Mouse (Mus musculus) monocyte, adult 5-6 weeks (primary cell): ENCODE measurements around the gene Gm43518. TPM values are rescaled to one million over a fixed set of nuclear protein-coding genes. Genes with fewer than 3 reads are reported as not detected.

ENCODE experiments used
- ATAC-seq: fragments of 153-309, 156-312 bp; replicated peaks from 2 replicates; pipeline ENCODE4 v1.8.0; 2017; ENCODE audit warnings: mild to moderate bottlenecking; ENCODE audit not compliant: low TSS enrichment, insufficient number of reproducible peaks, severe bottlenecking, poor library complexity, low FRiP score
- total RNA-seq: library from RNA; stranded (forward); fragments of 200-1000, 200-491, 200-594 nt; gene quantifications from 3 replicates; pipeline ENCODE4 v1.2.3, GENCODE M21; 2017

The Gm43518 gene
- total RNA-seq, 1 experiment from 2014 or later: not detected

DNA sequence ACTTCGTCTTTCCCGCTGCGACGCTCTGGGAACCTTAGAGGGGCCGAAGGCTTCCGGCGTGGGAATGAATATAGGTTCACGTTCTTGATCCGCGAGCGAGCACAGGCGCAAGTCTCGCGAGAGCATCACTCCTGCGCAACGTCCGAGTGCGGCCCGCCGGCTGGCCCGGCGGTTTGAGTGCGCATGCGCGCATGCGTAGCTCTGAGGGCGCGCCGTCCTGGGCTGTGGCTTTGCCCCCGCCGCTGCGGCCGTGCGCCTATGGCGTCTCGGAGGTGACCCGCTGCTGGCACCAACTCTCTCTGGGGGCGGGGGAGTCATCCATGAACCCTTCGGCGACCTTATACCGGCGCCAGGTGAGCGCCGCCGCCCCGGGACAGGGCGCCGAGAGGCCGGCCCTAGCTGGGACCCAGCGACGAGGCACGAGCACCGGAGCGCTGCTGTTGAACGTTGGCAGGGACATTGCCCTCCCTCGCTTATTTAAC is 3.3 kb downstream of the Gm43518 start, which contains the start of gene Ccdc62:
Ccdc62 (plus strand) TSS at position 172 of the 482 bp plus-strand sequence.
- peak; percentile 87 for ATAC-seq

DNA sequence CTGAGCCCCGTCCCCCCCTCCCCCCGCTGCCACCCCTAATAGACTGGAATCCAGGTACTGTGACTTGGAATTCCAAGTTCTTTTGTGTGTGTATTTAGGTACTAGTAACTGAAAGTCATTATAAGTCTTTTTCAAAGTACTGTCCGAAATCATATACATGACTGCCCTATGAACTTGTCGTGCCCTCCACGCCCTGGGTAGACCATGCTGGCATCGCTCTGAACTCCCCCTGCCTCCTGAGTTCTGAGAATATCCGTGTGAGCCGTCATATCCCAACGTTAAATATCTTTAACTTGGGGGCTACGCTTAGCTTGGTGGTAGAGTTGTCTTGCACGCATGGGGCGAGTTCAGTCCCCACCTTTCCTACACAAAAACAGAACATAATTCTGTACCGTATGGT is 3.9 kb downstream of the Gm43518 start:
- no peak for ATAC-seq

DNA sequence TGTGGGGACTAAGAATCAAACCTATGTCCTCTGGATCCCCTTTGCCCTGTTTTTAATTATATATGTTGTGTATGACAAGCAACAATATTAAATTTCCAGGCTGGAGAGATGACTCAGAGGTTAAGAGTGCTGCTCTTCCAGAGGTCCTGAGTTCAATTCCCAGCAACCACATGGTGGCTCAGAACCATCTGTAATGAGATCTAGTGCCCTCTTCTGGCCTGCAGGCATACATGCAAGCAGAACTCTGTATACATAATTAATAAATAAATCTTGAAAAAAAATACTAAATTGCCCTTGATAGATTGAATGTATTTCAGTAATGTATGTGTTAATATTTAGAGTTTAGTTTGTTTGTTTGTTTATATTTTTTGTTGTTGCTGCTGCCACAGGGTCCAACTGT is 5.7 kb downstream of the Gm43518 start:
- ATAC-seq: no peak

DNA sequence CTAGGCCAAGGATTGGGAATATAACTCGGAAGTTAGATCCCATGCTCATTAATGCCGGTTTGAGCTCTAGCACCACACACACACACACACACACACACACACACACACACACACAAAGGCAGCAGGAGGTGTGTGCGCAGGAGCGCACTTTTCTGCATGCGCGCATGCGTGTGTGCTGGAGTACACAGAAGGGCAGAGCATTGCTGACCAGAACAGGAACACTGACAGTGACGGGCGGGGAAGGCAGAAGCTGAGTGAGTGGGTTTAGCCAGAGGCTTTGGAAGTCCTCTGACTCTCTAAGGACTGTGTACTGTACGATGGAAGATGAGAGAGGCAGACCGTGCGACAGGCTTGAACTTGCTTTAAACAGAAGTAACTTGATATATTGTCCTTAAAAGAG is 6.3 kb downstream of the Gm43518 start:
- ATAC-seq: no peak

DNA sequence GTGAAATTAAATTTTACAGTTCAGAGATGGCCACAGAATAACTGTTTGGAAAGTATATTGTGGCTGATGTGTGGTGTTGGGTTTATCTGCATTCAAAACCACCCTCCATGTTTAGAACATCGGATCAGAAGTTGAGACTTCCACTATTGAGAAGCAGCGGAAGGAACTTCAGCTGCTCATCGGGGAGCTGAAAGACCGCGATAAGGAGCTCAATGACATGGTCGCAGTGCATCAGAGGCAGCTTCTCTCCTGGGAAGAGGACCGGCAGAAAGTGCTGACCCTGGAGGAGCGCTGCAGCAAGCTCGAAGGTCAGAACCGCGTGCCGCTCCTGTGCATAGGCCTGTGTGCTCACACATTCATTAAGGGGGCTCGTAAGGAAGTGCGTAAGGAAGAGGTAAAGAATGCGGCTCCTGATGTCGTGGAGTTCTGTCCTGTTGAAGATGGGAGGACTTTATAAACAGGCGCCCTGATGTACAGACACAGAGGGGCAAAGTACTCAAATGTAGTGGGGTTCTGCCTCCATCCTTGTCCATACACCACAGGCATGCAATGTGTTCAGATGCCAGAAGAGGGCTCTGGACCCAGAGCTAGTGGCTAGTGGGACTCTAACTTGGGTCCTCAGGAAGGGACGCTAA is 6.9 kb downstream of the Gm43518 start:
- ATAC-seq: no peak

DNA sequence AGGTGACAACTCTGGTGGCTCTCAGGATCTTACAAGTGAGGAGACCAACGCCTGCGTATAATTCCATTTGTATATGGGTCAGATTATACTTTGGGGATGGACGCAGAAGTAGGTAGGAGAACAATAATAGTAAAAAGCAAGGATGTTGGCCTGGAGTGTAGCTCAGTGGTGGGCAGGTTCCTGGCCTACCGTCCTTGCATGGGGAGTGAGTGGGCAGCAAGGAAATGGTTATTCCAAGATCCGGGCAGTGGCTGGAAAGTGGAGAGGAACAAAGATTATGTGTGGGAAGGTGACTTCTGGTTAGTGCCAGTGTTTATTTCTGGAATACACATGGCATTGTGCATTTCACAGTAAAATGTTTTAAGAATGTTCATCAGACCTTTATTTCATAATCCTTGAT is 8.7 kb downstream of the Gm43518 start:
- ATAC-seq: no peak

DNA sequence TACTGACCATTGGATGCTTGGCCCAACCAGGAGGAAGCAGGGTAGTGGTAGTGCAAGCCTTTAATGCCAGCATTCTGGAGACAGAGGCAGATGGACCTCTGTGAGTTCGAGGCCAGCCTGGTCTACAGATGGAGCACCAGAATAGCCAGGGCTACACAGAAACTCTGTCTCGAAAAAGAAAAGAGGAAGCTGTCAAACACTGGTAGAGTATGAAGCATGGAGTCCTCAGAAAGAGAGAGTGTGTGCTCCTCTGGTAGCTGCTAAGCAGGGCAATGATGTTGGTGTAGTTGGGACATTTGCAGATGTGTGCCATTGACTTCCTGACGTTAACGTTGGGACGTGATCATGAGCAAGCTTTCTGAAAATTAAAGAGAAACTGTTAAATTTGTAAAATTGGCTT is 11.3 kb downstream of the Gm43518 start:
- ATAC-seq: no peak

DNA sequence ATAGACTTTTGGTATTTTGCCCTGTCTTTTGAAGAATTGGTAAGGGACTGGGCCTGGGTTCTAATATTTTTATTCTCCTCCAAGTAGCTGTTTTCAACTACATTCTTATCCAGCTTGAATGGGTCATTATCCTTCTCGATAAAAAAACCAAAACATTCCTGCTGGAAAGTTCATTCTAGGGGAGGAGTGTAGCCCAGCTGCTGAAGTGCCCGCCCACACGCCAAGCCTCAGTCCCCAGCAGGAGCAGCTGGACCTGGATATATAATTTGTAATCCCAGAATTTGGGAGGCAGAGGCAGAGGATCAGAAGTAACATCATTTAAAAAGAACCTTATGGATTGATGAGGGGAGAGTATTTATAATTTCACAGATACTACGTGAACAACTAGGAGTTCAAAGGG is 19.3 kb downstream of the Gm43518 start:
- no peak for ATAC-seq

DNA sequence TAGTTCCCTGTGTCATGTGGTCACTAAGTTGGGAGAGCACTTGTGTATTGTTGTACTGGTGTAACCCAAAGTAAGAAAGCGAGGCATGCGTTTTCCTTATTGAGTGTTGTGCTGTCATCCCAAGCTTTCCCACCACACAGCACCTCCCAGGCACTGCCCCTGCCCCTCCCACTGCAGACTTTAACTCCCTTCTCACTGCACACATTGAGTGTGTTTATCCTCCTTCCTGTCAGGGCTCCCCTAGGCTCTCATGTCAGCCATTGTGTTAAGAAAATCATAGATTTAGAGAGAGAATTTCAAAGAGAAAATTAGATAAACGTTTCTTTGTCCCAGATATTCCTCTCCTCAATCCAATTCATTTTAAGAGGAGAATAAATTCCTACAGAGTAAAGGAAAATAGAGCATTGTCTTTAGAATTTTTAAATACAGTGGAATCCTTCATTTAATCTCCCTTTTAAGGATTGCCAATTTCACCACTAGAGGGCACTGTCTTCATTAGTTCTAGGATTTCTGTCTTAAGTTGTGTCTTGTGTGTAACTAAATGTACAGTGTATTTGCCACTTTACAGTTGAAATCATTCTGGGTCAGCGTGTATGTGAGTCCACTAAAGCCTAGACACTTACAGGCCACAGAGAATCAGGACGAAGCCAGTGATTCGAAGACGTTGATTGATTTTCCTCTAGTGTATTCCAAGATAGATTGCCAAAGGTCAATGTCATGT is 20.0 kb downstream of the Gm43518 start:
- ATAC-seq: 0 out of 2 replicates have a peak, but pooled peaks have one; percentile 54

DNA sequence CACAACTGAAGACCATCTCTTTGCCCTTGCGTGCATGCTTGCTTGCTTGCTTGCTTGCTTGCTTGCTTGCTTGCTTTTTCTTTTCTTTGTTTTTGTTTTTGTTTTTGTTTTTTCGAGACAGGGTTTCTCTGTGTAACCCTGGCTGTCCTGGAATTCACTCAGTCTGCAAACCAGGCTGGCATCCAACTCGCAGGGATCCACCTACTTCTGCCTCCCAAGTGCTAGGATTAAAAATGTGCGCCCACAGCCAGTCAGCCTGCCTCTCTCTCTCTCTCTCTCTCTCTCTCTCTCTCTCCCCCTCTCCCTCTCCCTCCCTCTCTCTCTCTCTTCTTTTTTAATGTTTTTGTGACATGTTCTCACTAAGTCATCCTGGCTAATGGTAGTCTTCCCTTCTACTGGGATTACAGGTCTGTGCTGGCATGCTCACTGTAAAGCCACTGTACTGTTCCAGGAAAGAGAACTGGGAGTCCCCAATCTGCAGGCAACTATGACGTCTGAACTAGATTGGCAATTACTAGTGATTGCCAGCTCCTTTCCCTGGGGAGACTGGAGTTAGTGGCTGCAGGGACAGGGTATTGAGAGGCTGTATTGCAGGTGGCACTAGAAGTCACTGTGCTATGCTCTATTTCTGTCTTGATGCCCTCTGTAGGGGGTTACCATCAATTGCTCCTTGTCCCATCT is 25.3 kb downstream of the Gm43518 start:
- ATAC-seq: no peak

DNA sequence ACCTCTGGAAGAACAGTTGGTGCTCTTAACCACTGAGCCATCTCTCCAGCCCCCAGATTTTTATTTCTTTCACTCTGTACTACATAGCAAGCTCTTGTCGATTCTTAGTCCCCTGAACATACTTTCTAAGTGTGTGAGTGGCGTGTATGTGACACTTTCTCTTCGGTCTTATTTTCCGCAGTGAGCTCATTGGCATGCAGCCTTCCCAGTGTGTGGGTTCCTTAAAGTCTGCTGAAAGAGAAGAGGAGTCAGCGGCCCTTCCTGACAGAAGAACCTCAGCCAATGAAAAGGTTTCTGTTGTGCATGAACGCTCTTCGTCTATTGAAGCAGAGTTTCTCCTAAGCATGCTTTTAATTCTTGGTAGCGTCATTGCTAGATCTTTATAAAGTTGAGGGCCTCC is 30.0 kb downstream of the Gm43518 start:
- no peak for ATAC-seq

DNA sequence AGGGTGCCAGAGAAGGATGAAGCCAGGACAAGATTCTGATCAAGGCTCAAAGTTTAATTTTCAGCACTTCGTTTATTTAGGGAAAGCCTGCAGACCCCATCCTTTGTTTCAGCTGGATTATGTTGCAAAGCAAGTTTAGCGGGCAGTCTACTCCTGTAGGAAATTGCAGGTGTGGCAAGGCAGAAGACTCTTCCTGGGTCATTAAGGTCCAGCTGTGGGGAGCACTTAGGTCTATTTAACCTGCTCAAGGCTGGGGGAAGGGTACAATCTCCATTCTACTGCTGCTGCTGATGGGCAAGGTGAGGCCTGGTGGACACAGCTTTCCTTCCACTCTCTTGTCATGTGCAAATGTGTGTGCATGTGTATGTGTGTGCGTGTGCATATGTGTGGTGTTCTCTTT is 31.8 kb downstream of the Gm43518 start:
- no peak for ATAC-seq

DNA sequence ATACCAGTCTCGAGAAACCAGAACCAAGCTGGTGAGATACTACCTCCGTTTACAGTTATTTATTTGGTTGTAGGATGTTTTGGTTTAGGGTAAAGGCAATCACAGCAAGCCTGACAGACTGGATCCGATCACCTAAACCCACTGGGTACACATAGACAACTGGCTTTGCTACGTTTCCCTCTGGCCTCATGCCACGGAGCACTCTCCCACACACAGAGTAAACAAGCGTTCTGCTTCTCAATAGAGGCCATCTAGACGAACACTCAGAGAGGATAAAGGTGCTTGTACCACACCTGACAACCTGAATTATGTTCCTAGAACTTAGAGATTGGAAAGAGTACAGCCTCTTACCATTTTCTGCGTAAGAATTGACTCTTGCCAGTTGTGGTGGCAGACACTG is 32.9 kb downstream of the Gm43518 start:
- no peak for ATAC-seq

DNA sequence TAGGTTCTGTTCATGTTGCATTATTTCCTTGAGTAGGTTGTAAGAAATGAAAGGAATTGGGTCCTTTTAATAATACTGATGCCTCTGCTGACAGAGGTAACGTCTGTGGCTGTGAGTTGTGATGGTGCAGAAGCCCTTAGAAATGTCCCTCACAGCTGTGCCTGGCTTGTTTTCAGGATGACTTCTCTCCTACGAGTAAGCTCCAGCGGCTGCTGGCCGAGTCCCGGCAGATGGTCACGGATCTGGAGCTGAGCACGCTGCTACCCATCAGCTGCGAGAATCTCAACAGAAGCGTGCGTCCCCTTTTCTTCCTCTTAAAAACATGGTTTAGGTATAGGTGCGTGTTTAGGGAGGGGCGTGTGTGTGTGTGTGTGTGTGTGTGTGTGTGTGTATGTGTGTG is 33.8 kb downstream of the Gm43518 start:
- no peak for ATAC-seq

DNA sequence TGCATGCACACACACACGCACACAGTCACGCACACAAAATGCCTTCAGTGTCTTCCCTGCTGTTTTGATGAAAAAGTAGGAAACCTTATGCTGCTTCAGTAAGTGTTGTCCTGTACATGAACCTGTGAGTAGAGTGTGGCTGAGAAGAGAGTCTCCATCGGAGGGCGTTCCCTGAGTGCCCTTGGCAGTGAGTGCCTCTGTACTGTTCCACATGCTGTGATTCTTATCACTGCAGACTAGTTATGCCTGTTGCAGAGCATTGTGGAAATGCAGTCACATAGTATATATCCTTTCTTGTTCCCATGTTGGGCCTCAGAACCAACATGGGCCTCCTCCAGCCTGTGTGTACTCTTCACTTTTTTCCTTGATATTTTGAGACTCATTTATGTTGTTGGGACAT is 37.0 kb downstream of the Gm43518 start:
- no peak for ATAC-seq

DNA sequence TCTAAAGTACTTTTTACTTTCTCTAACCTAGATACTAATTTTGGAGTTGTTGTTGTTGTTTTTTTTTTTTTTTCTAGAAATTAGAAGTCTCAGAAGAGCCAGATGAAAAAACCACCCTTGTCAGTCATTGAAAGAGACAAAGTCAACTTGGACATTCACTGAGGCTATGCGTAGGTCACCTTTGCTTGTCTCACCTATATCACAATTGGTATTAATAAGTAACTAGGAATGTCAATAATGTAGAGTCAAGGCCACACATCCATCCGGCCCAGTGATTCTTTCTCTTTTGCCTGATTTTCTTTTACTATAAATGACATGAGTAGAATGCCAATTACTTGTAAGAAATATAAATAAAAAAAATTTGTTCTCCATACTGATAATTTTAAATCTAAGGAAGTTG is 39.5 kb downstream of the Gm43518 start:
- no peak for ATAC-seq

DNA sequence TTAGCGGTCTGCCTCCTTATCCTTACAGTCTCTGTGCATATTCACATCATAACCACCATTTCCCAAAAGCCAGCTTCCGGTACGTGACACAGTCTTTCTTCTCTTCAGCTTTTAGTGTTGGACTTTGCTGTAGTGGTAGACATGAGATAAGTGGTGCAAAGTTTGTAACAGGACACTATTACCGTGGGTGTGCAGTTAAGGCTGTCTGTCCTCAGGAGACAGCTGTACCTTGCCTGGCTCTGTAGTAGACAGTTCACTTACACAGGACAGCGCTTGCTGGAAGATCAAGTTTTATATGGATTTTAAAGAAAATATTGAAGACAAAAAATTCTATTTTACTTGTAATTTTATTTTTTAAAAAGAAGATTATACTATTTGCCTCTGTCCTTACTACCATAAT is 41.2 kb downstream of the Gm43518 start:
- no peak for ATAC-seq

DNA sequence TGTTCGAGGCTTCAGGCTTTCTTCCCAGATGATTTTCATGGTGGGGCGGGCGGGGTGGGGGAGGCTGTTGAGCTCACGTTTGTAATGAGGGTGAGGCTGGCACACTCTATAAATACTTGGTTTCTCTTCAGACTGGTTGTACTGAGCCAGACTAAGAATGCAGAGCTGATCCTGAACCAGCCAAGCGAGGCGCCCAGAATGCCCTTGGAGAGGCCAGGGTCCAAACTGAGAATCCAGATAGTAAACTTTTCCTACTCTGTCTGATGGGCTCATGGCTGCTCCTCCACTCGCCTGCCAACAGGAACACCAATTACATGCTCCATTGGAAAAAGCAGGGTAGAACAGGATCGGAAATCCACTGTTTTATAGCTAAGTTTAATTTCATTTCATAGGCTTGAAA is 42.0 kb downstream of the Gm43518 start:
- no peak for ATAC-seq

DNA sequence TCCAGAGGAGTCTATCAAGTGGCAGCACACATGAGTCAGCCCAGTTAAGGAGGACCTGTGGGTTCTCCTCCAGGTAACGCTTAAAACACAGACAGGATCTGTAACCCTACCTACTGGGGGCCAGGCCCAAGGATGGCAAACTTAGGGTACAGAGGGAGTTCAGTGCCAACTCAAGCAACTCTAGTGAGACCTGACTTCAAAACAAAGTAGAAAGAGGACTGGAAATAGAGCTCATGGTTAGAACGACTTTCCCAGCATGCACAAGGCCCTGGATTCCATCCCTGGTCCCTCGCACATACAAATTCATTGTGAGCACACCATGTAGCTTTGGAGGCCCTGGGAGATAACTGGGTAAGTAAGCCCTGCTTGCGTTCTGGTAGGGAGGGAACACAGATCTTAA is 43.4 kb downstream of the Gm43518 start:
- ATAC-seq: no peak

DNA sequence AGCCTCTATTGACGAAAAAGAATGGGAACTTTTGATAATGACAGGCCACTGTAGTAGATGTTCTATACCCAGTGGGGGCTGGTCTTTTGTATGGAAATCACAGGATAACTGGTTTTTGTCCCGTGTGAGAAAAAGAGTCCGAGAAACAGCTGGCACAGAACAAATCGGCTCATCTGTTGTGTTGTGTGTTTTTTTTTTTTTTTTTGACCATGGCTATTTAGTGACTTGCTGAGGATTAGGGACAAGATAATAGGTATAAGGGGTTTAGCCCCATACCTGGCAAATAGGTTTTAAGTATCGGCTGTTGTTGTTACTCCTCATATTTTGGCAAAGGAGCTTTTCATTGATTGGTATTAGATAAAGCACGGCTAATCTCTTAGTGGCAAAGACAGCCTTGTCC is 45.2 kb downstream of the Gm43518 start:
- ATAC-seq: no peak
